Mouse (Mus musculus): Measurements from ENCODE around the gene Tgif1. TPM values are rescaled to one million over a fixed set of nuclear protein-coding genes. Genes with fewer than 3 reads are reported as not detected.

Gene Tgif1
- total RNA-seq (2014; rRNA removed) (3.0 and 3.5 TPM in 2 replicates), polyA plus RNA-seq (2015; fragmentation: Nextera tagmentation; extraction: Ambion mirVana) (4.4 and 5.2 TPM in 2 replicates)

DNA sequence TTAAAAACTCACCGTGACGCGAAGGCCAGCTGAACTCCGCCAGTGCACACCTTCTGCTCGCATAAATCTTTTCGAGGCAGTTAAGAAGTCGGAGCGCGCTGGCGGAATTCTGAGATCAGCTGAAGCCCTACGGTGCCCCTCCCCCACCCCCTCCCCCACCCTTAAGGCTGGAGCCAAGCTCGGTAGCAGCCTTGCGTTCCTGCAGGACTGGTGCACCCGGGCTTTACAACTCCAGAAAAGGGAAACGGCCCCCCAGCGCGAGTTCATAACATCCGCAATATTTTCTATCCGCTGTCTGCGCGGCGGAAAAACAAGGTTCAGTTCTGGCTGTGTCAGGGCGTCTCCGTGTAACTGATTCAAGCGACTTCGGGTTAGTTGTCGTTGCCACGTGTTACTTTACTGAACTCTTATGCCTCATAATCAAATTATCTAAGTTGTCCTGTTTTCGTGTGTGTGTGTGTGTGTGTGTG, at the start of gene Tgif1:
Gene Tgif1, minus strand, starts transcription at position 111 of the 470 bp plus-strand sequence.
- Histone ChIP-seq H3K36me3 (ENCODE audit: insufficient read depth) (no peaks in the 10 kb centered on the region), H3K9ac (peak within 1 kb of the TSS; percentile 39), H3K27ac (ENCODE audit: low read depth, low read length) (peak within 1 kb of the TSS; percentile 69), H3K4me1 (ENCODE audit: insufficient read depth) (0 out of 2 replicates have a peak, but pooled peaks cover 14% of the 10 kb centered on the region), H3K4me3 (ENCODE audit: low read depth, low read length) (peak within 1 kb of the TSS; percentile 44), H3K27me3 (ENCODE audit: insufficient read depth, low read length) (peaks cover 11% of the 10 kb centered on the region), H3K4me2 (ENCODE audit: low read depth) (peak within 1 kb of the TSS; percentile 91), H3K9me3 (ENCODE audit: low read length) (no peaks in the 10 kb centered on the region)
- ATAC-seq (no peak), DNase-seq (peak; percentile 30)
- no peak for TF ChIP-seq CTCF (IDR thresholded peaks at IDR 0.05; ENCODE audit: low read depth)
- 2% methylated on average over 29 of the region's 29 CpGs for WGBS

DNA sequence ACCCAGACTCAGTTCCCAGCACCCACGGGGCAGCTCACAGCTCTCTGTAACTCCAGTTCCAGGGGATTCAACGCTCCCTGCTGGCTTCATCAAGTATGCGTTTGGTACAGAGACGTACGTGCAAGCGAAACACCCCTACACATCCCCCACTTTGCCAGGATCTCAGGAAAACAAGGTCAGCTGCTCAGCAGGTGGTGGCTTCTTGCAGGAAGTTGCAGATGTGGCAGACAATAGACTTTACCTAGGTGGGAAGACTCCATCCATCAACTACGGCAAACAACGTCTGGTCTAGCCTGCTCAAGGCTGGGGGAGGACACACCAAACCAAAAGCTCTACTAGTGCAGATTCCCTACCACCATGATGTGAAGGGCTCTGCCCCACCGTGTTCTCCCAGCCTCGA, 47.3 kb upstream of the Tgif1 start:
- Histone ChIP-seq H3K4me1 (ENCODE audit: insufficient read depth) (no peaks in the 10 kb centered on the region), H3K27ac (ENCODE audit: low read depth, low read length) (no peak overlapping the region), H3K36me3 (ENCODE audit: insufficient read depth) (no peaks in the 10 kb centered on the region), H3K9me3 (ENCODE audit: low read length) (no peaks in the 10 kb centered on the region), H3K4me2 (ENCODE audit: low read depth) (no peak overlapping the region), H3K4me3 (ENCODE audit: low read depth, low read length) (no peak overlapping the region), H3K9ac (no peak overlapping the region), H3K27me3 (ENCODE audit: insufficient read depth, low read length) (no peaks in the 10 kb centered on the region)
- TF ChIP-seq CTCF (IDR thresholded peaks at IDR 0.05; ENCODE audit: low read depth): no peak
- ATAC-seq (no peak), DNase-seq (no peak)
- 80% methylated on average over 10 of the region's 10 CpGs for WGBS

GRCm38 (mm10) chr17:70899642-70900041, 46.3 kb upstream of the Tgif1 start:
- no peak overlapping the region for H3K4me2 ChIP-seq (ENCODE audit: low read depth)
- no peaks in the 10 kb centered on the region for H3K9me3 ChIP-seq (ENCODE audit: low read length)
- no peaks in the 10 kb centered on the region for H3K36me3 ChIP-seq (ENCODE audit: insufficient read depth)
- ATAC-seq: no peak
- H3K4me3 ChIP-seq (ENCODE audit: low read depth, low read length): no peak overlapping the region
- no peak overlapping the region for H3K9ac ChIP-seq
- H3K27me3 ChIP-seq (ENCODE audit: insufficient read depth, low read length): no peaks in the 10 kb centered on the region
- TF ChIP-seq CTCF (IDR thresholded peaks at IDR 0.05; ENCODE audit: low read depth): no peak
- H3K4me1 ChIP-seq (ENCODE audit: insufficient read depth): no peaks in the 10 kb centered on the region
- WGBS: 93% methylated on average over 6 of the region's 6 CpGs
- no peak for DNase-seq
- no peak overlapping the region for H3K27ac ChIP-seq (ENCODE audit: low read depth, low read length)

DNA sequence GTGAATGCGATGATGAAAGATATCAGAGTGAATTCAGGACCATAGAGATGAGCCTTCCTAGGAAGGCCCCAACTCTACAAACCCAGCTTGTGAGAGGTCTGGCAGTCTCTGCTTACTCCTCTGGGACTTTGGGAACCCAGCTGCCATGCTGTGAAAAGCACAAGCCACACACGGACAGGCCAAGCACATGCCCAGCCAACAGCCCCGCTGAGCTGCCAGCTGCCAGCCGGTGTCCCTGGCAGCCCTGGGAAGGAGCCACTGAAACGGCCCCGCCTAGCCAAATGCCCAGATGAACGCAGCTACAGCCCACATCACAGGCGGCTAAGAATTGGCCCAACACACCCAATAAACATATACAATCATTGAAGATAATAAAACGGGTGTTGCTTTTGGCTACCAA, 41.5 kb upstream of the Tgif1 start:
- WGBS: 53% methylated on average over 9 of the region's 9 CpGs
- Histone ChIP-seq H3K9me3 (ENCODE audit: low read length) (no peaks in the 10 kb centered on the region), H3K27me3 (ENCODE audit: insufficient read depth, low read length) (no peaks in the 10 kb centered on the region), H3K4me3 (ENCODE audit: low read depth, low read length) (no peak overlapping the region), H3K4me2 (ENCODE audit: low read depth) (no peak overlapping the region), H3K27ac (ENCODE audit: low read depth, low read length) (no peak overlapping the region), H3K9ac (no peak overlapping the region), H3K4me1 (ENCODE audit: insufficient read depth) (0 out of 2 replicates have a peak, but pooled peaks cover 4% of the 10 kb centered on the region), H3K36me3 (ENCODE audit: insufficient read depth) (no peaks in the 10 kb centered on the region)
- ATAC-seq: peak; percentile 78
- DNase-seq: peak; percentile 51
- TF ChIP-seq CTCF (IDR thresholded peaks at IDR 0.05; ENCODE audit: low read depth): no peak

GRCm38 (mm10) chr17:70893151-70893550, 39.8 kb upstream of the Tgif1 start:
- WGBS: 78% methylated on average over 5 of the region's 5 CpGs
- Histone ChIP-seq H3K4me1 (ENCODE audit: insufficient read depth) (0 out of 2 replicates have a peak, but pooled peaks cover 4% of the 10 kb centered on the region), H3K9me3 (ENCODE audit: low read length) (no peaks in the 10 kb centered on the region), H3K4me2 (ENCODE audit: low read depth) (no peak overlapping the region), H3K36me3 (ENCODE audit: insufficient read depth) (no peaks in the 10 kb centered on the region), H3K4me3 (ENCODE audit: low read depth, low read length) (no peak overlapping the region), H3K27me3 (ENCODE audit: insufficient read depth, low read length) (no peaks in the 10 kb centered on the region), H3K27ac (ENCODE audit: low read depth, low read length) (no peak overlapping the region), H3K9ac (no peak overlapping the region)
- no peak for TF ChIP-seq CTCF (IDR thresholded peaks at IDR 0.05; ENCODE audit: low read depth)
- no peak for ATAC-seq
- DNase-seq: no peak

GRCm38 (mm10) chr17:70892288-70893096, 39.1 kb upstream of the Tgif1 start:
- TF ChIP-seq CTCF (IDR thresholded peaks at IDR 0.05; ENCODE audit: low read depth): no peak
- WGBS: 30% methylated on average over 15 of the region's 15 CpGs
- no peak for DNase-seq

DNA sequence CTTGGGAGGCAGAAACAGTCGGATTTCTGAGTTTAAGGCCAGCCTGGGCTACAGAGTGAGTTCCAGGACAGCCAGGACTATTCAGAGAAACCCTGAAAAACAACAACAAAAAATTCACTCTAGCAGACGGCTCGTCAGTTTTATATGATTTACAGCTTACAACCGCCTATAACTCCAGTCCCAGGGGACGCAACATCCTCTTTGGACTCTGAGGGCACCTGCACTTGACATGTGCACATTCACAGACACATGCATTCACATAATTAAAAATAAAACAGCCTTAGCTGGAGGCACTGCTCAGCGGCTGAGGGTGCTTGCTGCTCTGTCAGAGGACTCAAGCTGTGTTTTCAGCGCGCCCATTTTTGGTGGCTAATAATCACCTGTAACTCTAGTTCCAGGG, 37.2 kb upstream of the Tgif1 start:
- ATAC-seq (no peak), DNase-seq (no peak)
- Histone ChIP-seq H3K9ac (no peak overlapping the region), H3K27me3 (ENCODE audit: insufficient read depth, low read length) (no peaks in the 10 kb centered on the region), H3K27ac (ENCODE audit: low read depth, low read length) (no peak overlapping the region), H3K4me2 (ENCODE audit: low read depth) (no peak overlapping the region), H3K36me3 (ENCODE audit: insufficient read depth) (no peaks in the 10 kb centered on the region), H3K4me3 (ENCODE audit: low read depth, low read length) (no peak overlapping the region), H3K9me3 (ENCODE audit: low read length) (no peaks in the 10 kb centered on the region), H3K4me1 (ENCODE audit: insufficient read depth) (0 out of 2 replicates have a peak, but pooled peaks cover 4% of the 10 kb centered on the region)
- TF ChIP-seq CTCF (IDR thresholded peaks at IDR 0.05; ENCODE audit: low read depth): no peak
- WGBS: 88% methylated on average over 8 of the region's 8 CpGs

More at GRCm38 (mm10) chr17:70892288-70893096, 39.1 kb upstream of the Tgif1 start:
- ATAC-seq: no peak
- Histone ChIP-seq H3K9ac (no peak overlapping the region), H3K36me3 (ENCODE audit: insufficient read depth) (no peaks in the 10 kb centered on the region), H3K4me2 (ENCODE audit: low read depth) (no peak overlapping the region), H3K4me3 (ENCODE audit: low read depth, low read length) (no peak overlapping the region), H3K9me3 (ENCODE audit: low read length) (no peaks in the 10 kb centered on the region), H3K27me3 (ENCODE audit: insufficient read depth, low read length) (no peaks in the 10 kb centered on the region), H3K4me1 (ENCODE audit: insufficient read depth) (0 out of 2 replicates have a peak, but pooled peaks cover 4% of the 10 kb centered on the region), H3K27ac (ENCODE audit: low read depth, low read length) (no peak overlapping the region)
